Mouse (Mus musculus) ES-Bruce4 (cell line): ENCODE measurements at regions not wholly inside any gene's neighbourhood (a gene's known extent, or its start where the extent isn't known, plus 50 kb on each side); places are given as distances from the start of the nearest gene placed in this dataset.

Source experiments
- CTCF ChIP-seq: IDR thresholded peaks from one replicate; pipeline ENCODE4 v1.8.1; 2011; ENCODE audit warnings: low read depth, low read length
- EP300 ChIP-seq: IDR thresholded peaks from 2 replicates; pipeline ENCODE4 v1.6.1; 2011; ENCODE audit warnings: low read depth, low read length; ENCODE audit not compliant: insufficient read depth
- POLR2A ChIP-seq: IDR thresholded peaks from one replicate; pipeline ENCODE4 v1.8.1; 2011; ENCODE audit warnings: low read length; ENCODE audit not compliant: insufficient read depth

GRCm38 (mm10) chr14:48897140-48897539 lies 168.8 kb upstream of the Ap5m1 start:
- TF ChIP-seq POLR2A (no peak), CTCF (no peak), EP300 (no peak)
